8 mouse cellular contexts compared by ENCODE assay signal in the genomic region with DNA sequence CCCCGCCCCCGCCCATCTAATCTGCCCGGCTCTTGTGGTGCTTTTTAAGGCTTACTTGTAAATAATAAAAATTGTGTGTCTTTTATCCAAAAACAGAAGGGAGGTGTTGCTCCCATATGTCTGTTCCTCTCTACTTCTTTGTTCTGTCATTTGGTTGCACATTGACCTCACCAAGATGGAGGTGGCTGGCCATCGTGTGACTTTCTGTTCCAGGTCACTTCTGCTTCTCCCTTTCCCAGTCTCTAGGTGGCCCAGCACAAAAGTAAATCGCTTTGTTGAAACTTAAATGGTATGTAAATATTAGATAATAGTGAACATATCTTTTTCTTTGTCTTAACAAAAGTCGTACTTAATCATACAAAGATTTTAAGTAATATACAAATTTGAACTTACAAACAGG. TPM values are rescaled to one million over a fixed set of nuclear protein-coding genes. Genes with fewer than 3 reads are reported as not detected.
A peak's percentile ranks its signal among the peaks of the same experiment; 100 is the strongest.
DNase-seq lines count a peak whose midpoint lies in the region; ATAC-seq and TF ChIP-seq lines count a peak whose summit lies in the region.

No protein-coding gene starts in this region.

- no peaks in the 10 kb centered on the region for H3K4me1 ChIP-seq in MEL (ENCODE audit: control insufficient read depth in 1 of 2, insufficient read depth in 2 of 2, low read length in 2 of 2)
- H3K4me1 ChIP-seq in forebrain, embryonic 14.5 days (ENCODE audit: control insufficient read depth, insufficient read depth, low read length): no peaks in the 10 kb centered on the region
- H3K4me1 ChIP-seq in liver, embryonic 13.5 days (replicated peaks): peaks cover 20% of the 10 kb centered on the region

- 0 out of 6 replicates have a peak, but pooled peaks of 1 of the 3 experiments have one; percentile 8 for TF ChIP-seq CTCF in MEL (IDR thresholded peaks at IDR 0.05 in 2 of 3, conservative IDR thresholded peaks at IDR 0.05 in 1 of 3; ENCODE audit: control insufficient read depth in 1 of 3, insufficient read depth in 1 of 3, low read depth in 2 of 3, low read length in 3 of 3, poor library complexity in 1 of 3, severe bottlenecking in 1 of 3)

- TF ChIP-seq EP300 in MEL (IDR thresholded peaks at IDR 0.05; ENCODE audit: low read depth in 1 of 2, low read length in 2 of 2): no peak

- 31% methylated on average over 6 of the region's 6 CpGs for WGBS in forebrain, embryonic 14.5 days
- 18% methylated on average over 6 of the region's 6 CpGs for WGBS in liver, embryonic 13.5 days (ENCODE audit: insufficient replicate concordance)

- peak overlapping the region; percentile 81 for H3K27ac ChIP-seq in MEL (ENCODE audit: control insufficient read depth, low read depth, low read length)
- H3K27ac ChIP-seq in forebrain, embryonic 14.5 days (ENCODE audit: low read depth, low read length): no peak overlapping the region
- peak overlapping the region; percentile 88 for H3K27ac ChIP-seq in liver, embryonic 13.5 days

- no peak for ATAC-seq in forebrain, embryonic 14.5 days
- ATAC-seq in liver, embryonic 13.5 days (ENCODE audit: low read depth): no peak

- H3K9me3 ChIP-seq in MEL (replicated peaks; ENCODE audit: insufficient read depth, low read length): no peaks in the 10 kb centered on the region
- H3K9me3 ChIP-seq in forebrain, embryonic 14.5 days (replicated peaks; ENCODE audit: control insufficient read depth, low read length): peaks cover 21% of the 10 kb centered on the region
- peaks cover 25% of the 10 kb centered on the region for H3K9me3 ChIP-seq in liver, embryonic 13.5 days (replicated peaks)

- peak overlapping the region; percentile 61 for H3K9ac ChIP-seq in MEL (ENCODE audit: control insufficient read depth, low read depth, low read length, poor library complexity, severe bottlenecking)
- H3K9ac ChIP-seq in forebrain, embryonic 14.5 days (ENCODE audit: low read length): no peak overlapping the region; the same call in 1 of the 2 replicates
- H3K9ac ChIP-seq in liver, embryonic 13.5 days: no peak overlapping the region

- H3K4me2 ChIP-seq in forebrain, embryonic 14.5 days (ENCODE audit: low read length): peak overlapping the region; percentile 42
- peak overlapping the region; percentile 81 for H3K4me2 ChIP-seq in liver, embryonic 13.5 days

- peaks cover 2% of the 10 kb centered on the region; the same call in 1 of the 2 replicates for H3K79me2 ChIP-seq in MEL (ENCODE audit: control insufficient read depth, insufficient read depth, low read length, poor library complexity)

- peak in 1 of 2 experiments; percentile 46; a peak in 1 of 4 replicates for TF ChIP-seq POLR2A in MEL (IDR thresholded peaks at IDR 0.05; ENCODE audit: control insufficient read depth in 1 of 2, insufficient read depth in 1 of 2, low read depth in 1 of 2, low read length in 2 of 2, poor library complexity in 1 of 2)

- peak; percentile 15 for DNase-seq in layer of hippocampus, adult 11-12 months (ENCODE audit: low spot score)
- DNase-seq in layer of hippocampus, postnatal 10 days (ENCODE audit: low spot score in 2 of 2): no peak
- DNase-seq in MEL (ENCODE audit: low read depth, low spot score): peak; percentile 79
- peak; percentile 11 for DNase-seq in forebrain, embryonic 14.5 days (ENCODE audit: low spot score)
- no peak for DNase-seq in liver, embryonic 13.5 days
- DNase-seq in B cell, adult 2 months: no peak
- DNase-seq in ovary, postnatal 10 days (ENCODE audit: low spot score): no peak
- no peak for DNase-seq in gastrocnemius, postnatal 25 days

- no peaks in the 10 kb centered on the region for H3K27me3 ChIP-seq in MEL (ENCODE audit: control insufficient read depth in 1 of 2, insufficient read depth in 2 of 2, low read length in 2 of 2)
- no peaks in the 10 kb centered on the region for H3K27me3 ChIP-seq in forebrain, embryonic 14.5 days (replicated peaks; ENCODE audit: control insufficient read depth, insufficient read depth, low read length)
- H3K27me3 ChIP-seq in liver, embryonic 13.5 days: no peaks in the 10 kb centered on the region

- no peak for TF ChIP-seq RAD21 in MEL (IDR thresholded peaks at IDR 0.05; ENCODE audit: low read depth, low read length)

- H3K4me3 ChIP-seq in MEL (ENCODE audit: control insufficient read depth in 1 of 2, insufficient read depth in 1 of 2, low read depth in 2 of 2, low read length in 2 of 2): peak overlapping the region; percentile 61 to 67
- peak overlapping the region; percentile 52 for H3K4me3 ChIP-seq in forebrain, embryonic 14.5 days (ENCODE audit: low read depth, low read length)
- H3K4me3 ChIP-seq in liver, embryonic 13.5 days (replicated peaks): peak overlapping the region; percentile 71

- H3K36me3 ChIP-seq in MEL (ENCODE audit: control insufficient read depth in 1 of 2, insufficient read depth in 2 of 2, low read length in 2 of 2): no peaks in the 10 kb centered on the region
- no peaks in the 10 kb centered on the region for H3K36me3 ChIP-seq in forebrain, embryonic 14.5 days (ENCODE audit: control insufficient read depth, insufficient read depth, low read length)
- H3K36me3 ChIP-seq in liver, embryonic 13.5 days: peaks cover 24% of the 10 kb centered on the region

TF ChIP-seq in MEL, 35 proteins besides CTCF, POLR2A, EP300 and RAD21:
- TF ChIP-seq MAFK (IDR thresholded peaks at IDR 0.05; ENCODE audit: borderline replicate concordance, low read depth, low read length) (no peak), CHD1 (IDR thresholded peaks at IDR 0.05; ENCODE audit: low read depth, low read length) (no peak), MAZ (IDR thresholded peaks at IDR 0.05; ENCODE audit: low read depth, low read length) (no peak), E2F4 (IDR thresholded peaks at IDR 0.05; ENCODE audit: borderline replicate concordance, low read depth, low read length) (no peak), UBTF (IDR thresholded peaks at IDR 0.05; ENCODE audit: borderline replicate concordance, insufficient read depth, low read depth, low read length) (no peak), TCF12 (IDR thresholded peaks at IDR 0.05; ENCODE audit: low read depth, low read length) (no peak), SMC3 (IDR thresholded peaks at IDR 0.05; ENCODE audit: low read depth, low read length) (no peak), MYC (IDR thresholded peaks at IDR 0.05; ENCODE audit: low read depth, low read length) (no peak), CHD2 (IDR thresholded peaks at IDR 0.05; ENCODE audit: low read length) (no peak), SIN3A (IDR thresholded peaks at IDR 0.05; ENCODE audit: low read length) (peak; percentile 41), TAL1 (IDR thresholded peaks at IDR 0.05; ENCODE audit: low read length) (no peak), ZMIZ1 (IDR thresholded peaks at IDR 0.05; ENCODE audit: low read depth, low read length) (no peak), USF1 (IDR thresholded peaks at IDR 0.05; ENCODE audit: low read depth, low read length) (no peak), ZNF384 (IDR thresholded peaks at IDR 0.05; ENCODE audit: low read depth, low read length) (no peak), TBP (IDR thresholded peaks at IDR 0.05; ENCODE audit: low read depth, low read length) (peak; percentile 87), MEF2A (IDR thresholded peaks at IDR 0.05; ENCODE audit: extremely low read depth, insufficient replicate concordance, low read depth, low read length, poor library complexity, severe bottlenecking) (no peak), HCFC1 (IDR thresholded peaks at IDR 0.05; ENCODE audit: low read depth, low read length) (peak; percentile 68), POLR2AphosphoS2 (IDR thresholded peaks at IDR 0.05; ENCODE audit: low read length) (no peak), KAT2A (conservative IDR thresholded peaks at IDR 0.05; ENCODE audit: low read depth, low read length) (no peak), BHLHE40 (IDR thresholded peaks at IDR 0.05; ENCODE audit: borderline replicate concordance, low read depth, low read length) (no peak)

RNA-seq across cellular contexts. Expression of gene Crlf2, which starts 0.4 kb away (rescaled TPM):
- 10 to 100 TPM; 33.3 to 43.0 TPM for total RNA-seq in layer of hippocampus, postnatal 10 days (2021)
- total RNA-seq in MEL (2012; rRNA removed): 9.4 and 11.1 TPM in 2 replicates
- polyA plus RNA-seq in MEL (2012; ENCODE audit: insufficient read depth in 1 of 2, insufficient read length in 2 of 2, low read depth in 1 of 2, low replicate concordance in 2 of 2, missing spikeins in 1 of 2): 10 to 100 TPM in 1 of 2 experiments, not detected in 1; 14.1 TPM
- polyA plus RNA-seq in forebrain, embryonic 14.5 days (2014; fragmentation: Nextera tagmentation; extraction: Ambion mirVana): 6.0 and 6.8 TPM in 2 replicates
- 4.8 and 5.3 TPM in 2 replicates for polyA plus RNA-seq in liver, embryonic 13.5 days (2015; fragmentation: Nextera tagmentation; extraction: Ambion mirVana)
- 1 to 10 TPM; 3.0 to 4.4 TPM for total RNA-seq in gastrocnemius, postnatal 25 days (2021)

Comparison
In these comparisons a context has a peak if more than half of its experiments do, and no peak if none do; other contexts are left out.
1. DNase-seq: peak in layer of hippocampus, adult 11-12 months (single experiment), MEL (single experiment) and forebrain, embryonic 14.5 days (single experiment); none in layer of hippocampus, postnatal 10 days (0 of 2), liver, embryonic 13.5 days (single experiment), B cell, adult 2 months (0 of 2), ovary, postnatal 10 days (single experiment) and gastrocnemius, postnatal 25 days (single experiment).
2. Peak in every context shown above with its lines, with median percentiles within 50 percentile points of each other: H3K4me3 ChIP-seq.